Mouse (Mus musculus) erythroblast, embryonic 14.5 days (primary cell): Measurements from ENCODE around the gene Gpx7.

Experiments used
- GATA1 ChIP-seq: IDR thresholded peaks from 2 replicates; pipeline ENCODE4 v1.6.1; 2012; ENCODE audit warnings: low read length, inconsistent platforms, mixed read lengths
- TAL1 ChIP-seq: IDR thresholded peaks from 3 replicates; pipeline ENCODE4 v1.6.1; 2012; ENCODE audit warnings: low read length, inconsistent platforms, mixed read lengths

GRCm38 (mm10) chr4:108438082-108438840 lies 31.5 kb upstream of the Gpx7 start:
- no peak for TF ChIP-seq GATA1
- TF ChIP-seq TAL1, result no peak
